20 mouse cellular contexts compared by ENCODE assay signal in the genomic region with DNA sequence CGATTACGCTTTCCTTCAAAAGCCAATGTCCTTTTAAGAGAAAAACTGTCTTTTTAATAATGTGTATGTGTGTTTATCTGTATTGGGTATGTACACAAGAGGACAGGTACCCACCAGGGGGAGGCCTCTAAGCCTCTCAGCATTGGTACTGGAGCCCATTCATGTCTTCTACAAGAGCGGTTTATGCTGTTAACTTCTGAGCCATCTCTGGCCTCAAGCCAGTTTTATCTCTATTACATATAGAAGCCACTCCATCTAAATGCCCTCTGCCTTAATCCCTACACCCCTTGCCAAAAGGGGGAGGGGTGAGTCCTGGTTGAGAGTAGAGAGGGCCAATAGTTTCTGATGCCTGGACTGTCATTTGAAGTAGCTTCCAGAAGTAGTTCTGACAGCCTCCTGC. TPM values are rescaled to one million over a fixed set of nuclear protein-coding genes. Genes with fewer than 3 reads are reported as not detected.
DNase-seq lines count a peak whose midpoint lies in the region; ATAC-seq and TF ChIP-seq lines count a peak whose summit lies in the region.
"Had no signal": no experiment of that assay in that cellular context is flagged by ENCODE, and none has a peak within 500 bp of the region (broad histone marks: within the 10 kb centered on the region; RNA-seq: fewer than 3 reads in every experiment).

No protein-coding gene starts in this region.

- no peaks in the 10 kb centered on the region; the same call in 1 of the 2 replicates for H3K4me1 ChIP-seq in heart, adult 2 months (ENCODE audit: control insufficient read depth, insufficient read depth, low read length)
- peaks cover 72% of the 10 kb centered on the region for H3K4me1 ChIP-seq in midbrain, embryonic 10.5 days
- no peaks in the 10 kb centered on the region for H3K4me1 ChIP-seq in midbrain, postnatal 0 days (ENCODE audit: insufficient read depth, low read length)
- peaks cover 33% of the 10 kb centered on the region for H3K4me1 ChIP-seq in forebrain, embryonic 13.5 days
- peaks cover 25% of the 10 kb centered on the region for H3K4me1 ChIP-seq in hindbrain, embryonic 13.5 days (replicated peaks)
- H3K4me1 ChIP-seq: lung, embryonic 15.5 days had no signal

- H3K27ac ChIP-seq in heart, adult 2 months = no peak overlapping the region
- H3K27ac ChIP-seq in midbrain, embryonic 10.5 days (replicated peaks) = peak overlapping the region; percentile 82
- H3K27ac ChIP-seq in midbrain, postnatal 0 days (ENCODE audit: low read depth, low read length) = no peak overlapping the region
- peak overlapping the region; percentile 31 for H3K27ac ChIP-seq in forebrain, embryonic 13.5 days
- peak overlapping the region; percentile 4; the same call in 1 of the 2 replicates for H3K27ac ChIP-seq in hindbrain, embryonic 13.5 days
- H3K27ac ChIP-seq: lung, embryonic 15.5 days had no signal

- no peak overlapping the region for H3K4me2 ChIP-seq in midbrain, postnatal 0 days (ENCODE audit: low read depth, low read length, poor library complexity, severe bottlenecking)
- H3K4me2 ChIP-seq in forebrain, embryonic 13.5 days = no peak overlapping the region
- no peak overlapping the region for H3K4me2 ChIP-seq in hindbrain, embryonic 13.5 days
- H3K4me2 ChIP-seq: heart, embryonic 11.5 days; lung, embryonic 15.5 days had no signal

- WGBS in heart, adult 2 months = 84% methylated on average over 3 of the region's 3 CpGs
- 69% methylated on average over 3 of the region's 3 CpGs for WGBS in midbrain, embryonic 10.5 days
- WGBS in midbrain, postnatal 0 days = 64% methylated on average over 3 of the region's 3 CpGs
- WGBS in forebrain, embryonic 13.5 days = 70% methylated on average over 3 of the region's 3 CpGs
- 68% methylated on average over 3 of the region's 3 CpGs for WGBS in hindbrain, embryonic 13.5 days

- TF ChIP-seq EP300 in heart, adult 2 months (IDR thresholded peaks at IDR 0.05; ENCODE audit: insufficient read depth, low read depth, low read length) = no peak

- intact Hi-C loops in heart, adult 2 months (cut with DNase I) = no loop called here

- TF ChIP-seq CTCF in heart, adult 2 months (IDR thresholded peaks at IDR 0.05) = no peak
- TF ChIP-seq CTCF in midbrain, postnatal 0 days (IDR thresholded peaks at IDR 0.05) = no peak

- no peaks in the 10 kb centered on the region for H3K9me3 ChIP-seq in midbrain, embryonic 10.5 days (replicated peaks)
- H3K9me3 ChIP-seq in midbrain, postnatal 0 days (ENCODE audit: low read length) = no peaks in the 10 kb centered on the region
- no peaks in the 10 kb centered on the region for H3K9me3 ChIP-seq in forebrain, embryonic 13.5 days (replicated peaks)
- no peaks in the 10 kb centered on the region for H3K9me3 ChIP-seq in hindbrain, embryonic 13.5 days
- H3K9me3 ChIP-seq: lung, embryonic 15.5 days had no signal

- peak; percentile 61 for DNase-seq in heart, adult 11 months
- DNase-seq in heart, adult 2 months = no peak
- DNase-seq in midbrain, embryonic 10.5 days (ENCODE audit: low spot score) = no peak
- DNase-seq in midbrain, postnatal 0 days (ENCODE audit: low spot score) = no peak
- DNase-seq: adrenal gland, postnatal 25 days; cerebellum, adult 9-10 months; gastrocnemius, postnatal 36 days; heart, postnatal 14 days; liver; right cerebral cortex, postnatal 14 days; thymus, postnatal 36 days had no signal

- H3K4me3 ChIP-seq in heart, adult 2 months = no peak overlapping the region
- no peak overlapping the region for H3K4me3 ChIP-seq in midbrain, embryonic 10.5 days
- no peak overlapping the region for H3K4me3 ChIP-seq in midbrain, postnatal 0 days (ENCODE audit: low read depth, low read length)
- H3K4me3 ChIP-seq in forebrain, embryonic 13.5 days = no peak overlapping the region
- no peak overlapping the region for H3K4me3 ChIP-seq in hindbrain, embryonic 13.5 days
- H3K4me3 ChIP-seq: erythroblast, embryonic 14.5 days; lung, embryonic 15.5 days; myocyte had no signal

- no peaks in the 10 kb centered on the region; the same call in 1 of the 2 replicates for H3K79me2 ChIP-seq in heart, adult 2 months (replicated peaks; ENCODE audit: control insufficient read depth, insufficient read depth, low read length)

- no peaks in the 10 kb centered on the region for H3K27me3 ChIP-seq in heart, adult 2 months (ENCODE audit: control insufficient read depth, insufficient read depth, low read length)
- no peaks in the 10 kb centered on the region for H3K27me3 ChIP-seq in midbrain, embryonic 10.5 days (ENCODE audit: low read depth, poor library complexity, severe bottlenecking)
- no peaks in the 10 kb centered on the region for H3K27me3 ChIP-seq in midbrain, postnatal 0 days (ENCODE audit: insufficient read depth, low read length)
- H3K27me3 ChIP-seq in forebrain, embryonic 13.5 days = no peaks in the 10 kb centered on the region
- no peaks in the 10 kb centered on the region for H3K27me3 ChIP-seq in hindbrain, embryonic 13.5 days
- H3K27me3 ChIP-seq: lung, embryonic 15.5 days had no signal

- ATAC-seq in midbrain, postnatal 0 days (ENCODE audit: low FRiP score) = no peak
- ATAC-seq in forebrain, embryonic 13.5 days = no peak
- ATAC-seq in hindbrain, embryonic 13.5 days (ENCODE audit: low FRiP score) = no peak
- ATAC-seq in monocyte, adult 5-6 weeks (replicated peaks; ENCODE audit: insufficient number of reproducible peaks, low FRiP score, low TSS enrichment, poor library complexity, severe bottlenecking) = no peak
- ATAC-seq: inflammation-experienced regulatory T-cells, adult 6 months had no signal

- TF ChIP-seq POLR2A in heart, adult 2 months (IDR thresholded peaks at IDR 0.05; ENCODE audit: insufficient read depth, low read depth, low read length) = no peak

- H3K9ac ChIP-seq in heart, adult 2 months (ENCODE audit: low read depth, low read length) = no peak overlapping the region
- no peak overlapping the region for H3K9ac ChIP-seq in midbrain, postnatal 0 days (replicated peaks; ENCODE audit: low read length, poor library complexity, severe bottlenecking)
- H3K9ac ChIP-seq in forebrain, embryonic 13.5 days = no peak overlapping the region
- H3K9ac ChIP-seq in hindbrain, embryonic 13.5 days = no peak overlapping the region
- H3K9ac ChIP-seq: lung, embryonic 15.5 days had no signal

- peaks cover 5% of the 10 kb centered on the region for H3K36me3 ChIP-seq in heart, adult 2 months (ENCODE audit: control insufficient read depth, insufficient read depth, low read length)
- H3K36me3 ChIP-seq in midbrain, embryonic 10.5 days = no peaks in the 10 kb centered on the region
- no peaks in the 10 kb centered on the region for H3K36me3 ChIP-seq in midbrain, postnatal 0 days (ENCODE audit: insufficient read depth, low read length)
- no peaks in the 10 kb centered on the region for H3K36me3 ChIP-seq in forebrain, embryonic 13.5 days (ENCODE audit: poor library complexity, severe bottlenecking)
- H3K36me3 ChIP-seq in hindbrain, embryonic 13.5 days = no peaks in the 10 kb centered on the region
- H3K36me3 ChIP-seq: lung, embryonic 15.5 days had no signal

RNA-seq across cellular contexts. Expression of a gene that starts 48.6 kb away (rescaled TPM):
- total RNA-seq in heart, adult 2 months (2021) = 10 to 100 TPM; 12.9 to 17.4 TPM
- 7.0 and 9.5 TPM in 2 replicates for polyA plus RNA-seq in heart, adult 2 months (2012; rRNA removed)
- polyA plus RNA-seq in midbrain, embryonic 10.5 days (2016; fragmentation: Nextera tagmentation; extraction: Ambion mirVana) = 13.4 and 14.6 TPM in 2 replicates
- total RNA-seq in midbrain, postnatal 0 days (2014; rRNA removed) = 6.0 and 11.1 TPM in 2 replicates
- 0.43 and 1.1 TPM in 2 replicates for polyA plus RNA-seq in midbrain, postnatal 0 days (2015; fragmentation: Nextera tagmentation; extraction: Ambion mirVana)
- polyA plus RNA-seq in forebrain, embryonic 13.5 days (2015; fragmentation: Nextera tagmentation; extraction: Ambion mirVana) = 7.1 and 7.3 TPM in 2 replicates
- 4.7 and 5.7 TPM in 2 replicates for polyA plus RNA-seq in hindbrain, embryonic 13.5 days (2015; fragmentation: Nextera tagmentation; extraction: Ambion mirVana)
- 1.5 to 4.0 TPM (median 3.3 TPM) in 3 replicates for total RNA-seq in monocyte, adult 5-6 weeks (2017)

RNA-seq across cellular contexts. Expression of a gene that starts 58.6 kb away (rescaled TPM):
- under 1 TPM; 0.11 to 0.13 TPM for total RNA-seq in heart, adult 2 months (2021)
- 0.18 and 0.37 TPM in 2 replicates for polyA plus RNA-seq in heart, adult 2 months (2012; rRNA removed)
- 0.35 and 1.2 TPM in 2 replicates for polyA plus RNA-seq in midbrain, embryonic 10.5 days (2016; fragmentation: Nextera tagmentation; extraction: Ambion mirVana)
- total RNA-seq in midbrain, postnatal 0 days (2014; rRNA removed) = 51.6 and 73.9 TPM in 2 replicates
- polyA plus RNA-seq in midbrain, postnatal 0 days (2015; fragmentation: Nextera tagmentation; extraction: Ambion mirVana) = 35.8 and 42.9 TPM in 2 replicates
- polyA plus RNA-seq in forebrain, embryonic 13.5 days (2015; fragmentation: Nextera tagmentation; extraction: Ambion mirVana) = 0.83 and 0.86 TPM in 2 replicates
- polyA plus RNA-seq in hindbrain, embryonic 13.5 days (2015; fragmentation: Nextera tagmentation; extraction: Ambion mirVana) = 6.9 and 7.9 TPM in 2 replicates
- total RNA-seq in monocyte, adult 5-6 weeks (2017) = 0.57 to 0.87 TPM in 2 of 3 replicates, not detected in the other
- total RNA-seq: gastrocnemius, postnatal 36 days; megakaryocyte progenitor cell, adult 5-6 weeks had no signal
- polyA plus RNA-seq: lung, embryonic 15.5 days had no signal

Comparison
In these comparisons a context has a peak if more than half of its experiments do, and no peak if none do; other contexts are left out.
1. H3K27ac ChIP-seq: peak in midbrain, embryonic 10.5 days (single experiment), forebrain, embryonic 13.5 days (single experiment) and hindbrain, embryonic 13.5 days (single experiment); none in heart, adult 2 months (single experiment) and midbrain, postnatal 0 days (single experiment).